Mouse (Mus musculus) adrenal gland, adult 2 months (tissue): ENCODE measurements at regions not wholly inside any gene's neighbourhood (a gene's known extent, or its start where the extent isn't known, plus 50 kb on each side); places are given as distances from the start of the nearest gene placed in this dataset.
"Not testable (repeated sequence)": the region's sequence is repeated elsewhere in the genome, so short reads cannot be mapped to it uniquely, and the experiment has no call there.

Experiments
- DNase-seq: peaks from one replicate; pipeline ENCODE4 v3.0.0; 2021

DNA sequence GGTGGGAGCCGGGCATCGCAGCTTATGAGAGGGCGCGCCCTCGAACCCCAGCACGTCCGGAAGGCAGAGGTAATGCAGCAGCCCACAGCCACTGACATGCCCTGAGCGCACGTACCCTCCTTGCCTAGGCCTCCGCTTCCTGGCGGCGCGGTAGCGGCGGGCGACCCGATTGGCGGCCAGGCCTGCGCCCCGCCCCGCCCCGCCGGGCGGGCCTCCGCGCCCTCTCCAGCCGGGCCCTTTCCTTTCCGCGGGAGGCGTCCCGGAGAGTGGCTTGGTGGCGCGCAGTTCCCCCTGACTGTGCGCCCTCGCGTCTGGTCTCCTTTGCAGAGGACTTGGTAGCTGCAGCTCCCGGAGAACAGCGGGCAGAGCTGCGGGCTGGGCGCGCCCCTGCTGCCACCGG, 461.1 kb downstream of the Gm21863 start:
- DNase-seq, result peak; percentile 25

DNA sequence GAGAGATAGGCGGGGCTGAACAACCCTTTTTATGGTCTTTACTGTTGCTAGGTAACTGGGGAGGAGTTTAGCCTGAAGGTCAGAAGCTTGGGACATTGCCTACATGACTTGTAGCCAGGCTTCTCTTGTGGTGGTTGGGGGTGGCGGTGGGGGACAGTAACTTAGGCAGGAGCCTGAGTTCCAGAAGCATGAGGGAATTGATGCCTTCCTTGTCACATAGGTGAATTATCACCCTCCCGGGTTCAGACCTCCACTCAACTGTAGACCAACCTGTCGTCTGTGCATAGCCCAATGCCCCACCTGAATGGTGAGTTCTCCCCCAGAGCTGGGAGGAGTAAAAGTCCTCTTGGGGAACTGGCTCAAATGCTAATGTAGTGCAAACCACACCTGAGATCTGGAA, 472.1 kb downstream of the Gm21863 start:
- DNase-seq, result not testable (repeated sequence)

DNA sequence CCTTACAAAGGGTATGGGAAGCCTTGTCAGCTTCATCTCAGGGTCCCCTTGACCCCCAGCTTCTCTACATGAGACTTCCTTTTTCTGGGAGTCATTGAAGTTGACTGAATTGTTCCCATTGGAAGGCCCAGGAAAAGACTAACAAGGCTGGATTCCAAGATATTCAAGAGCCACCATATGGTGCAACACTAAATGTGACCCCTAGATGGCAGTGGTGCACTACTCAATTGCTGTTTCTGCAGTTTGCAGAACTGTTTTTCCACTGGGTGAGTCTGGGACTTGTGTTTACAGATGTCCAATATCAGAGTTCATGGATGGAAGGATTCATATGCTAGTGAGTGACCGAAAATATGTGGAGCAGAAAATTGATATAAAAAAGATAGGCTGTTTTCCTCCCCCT, 510.3 kb downstream of the Gm21863 start:
- peak; percentile 5 for DNase-seq
